20 mouse cellular contexts compared by ENCODE assay signal in the genomic region with DNA sequence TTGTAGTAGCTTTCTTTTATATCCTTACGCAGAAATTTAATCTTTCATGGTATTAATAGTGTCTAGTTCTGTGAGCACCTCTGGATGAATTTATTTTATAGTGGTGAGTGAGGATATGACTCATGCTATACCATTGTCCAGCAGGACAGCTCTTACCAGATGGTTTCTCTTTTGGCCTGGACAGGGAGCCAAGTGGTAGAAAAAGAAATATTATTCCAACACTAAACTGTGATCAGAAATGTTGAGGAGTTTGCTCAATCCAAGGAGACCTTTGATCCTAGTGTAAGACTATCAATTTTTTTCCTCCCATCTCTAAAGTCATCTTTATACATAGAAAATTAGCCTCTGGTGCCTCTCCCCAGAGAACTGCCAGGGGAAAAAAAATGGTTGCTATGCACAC.
DNase-seq lines count a peak whose midpoint lies in the region; TF ChIP-seq lines count a peak whose summit lies in the region.
"Had no signal": no experiment of that assay in that cellular context is flagged by ENCODE, and none has a peak within 500 bp of the region (broad histone marks: within the 10 kb centered on the region; RNA-seq: fewer than 3 reads in every experiment).

No protein-coding gene starts in this region.

- H3K4me3 ChIP-seq in myocyte: no peak overlapping the region
- H3K4me3 ChIP-seq: embryonic facial prominence, embryonic 10.5 days; embryonic facial prominence, embryonic 12.5 days; forebrain, embryonic 13.5 days; forebrain, embryonic 15.5 days had no signal

- H3K27me3 ChIP-seq in myocyte (ENCODE audit: control insufficient read depth, insufficient read depth, insufficient read length): no peaks in the 10 kb centered on the region
- H3K27me3 ChIP-seq: CH12.LX; embryonic facial prominence, embryonic 12.5 days; forebrain, embryonic 13.5 days; forebrain, embryonic 15.5 days had no signal

- TF ChIP-seq POLR2A in myocyte (IDR thresholded peaks at IDR 0.05; ENCODE audit: insufficient read length, low read depth): no peak

- H3ac ChIP-seq in myocyte (ENCODE audit: control insufficient read depth, insufficient read length): no peak overlapping the region

- peak; percentile 16 for DNase-seq in cerebellum, adult 9-10 months
- no peak for DNase-seq in cerebellum, postnatal 36 days
- DNase-seq in 416B (ENCODE audit: low read depth) (peak; percentile 34), NIH3T3 (ENCODE audit: low read depth) (peak; percentile 85)
- no peak for DNase-seq in adrenal gland, postnatal 14 days
- no peak for DNase-seq in adrenal gland, postnatal 25 days
- no peak for DNase-seq in layer of hippocampus, postnatal 14 days (ENCODE audit: low spot score in 2 of 2)
- DNase-seq: adrenal gland, adult 8-10 months; adrenal gland, postnatal 36 days; cerebellum, adult 11-12 months; cerebellum, adult 9-11 months; cerebellum, postnatal 14 days; forebrain, postnatal 0 days had no signal

- H3K79me2 ChIP-seq in myocyte (ENCODE audit: control insufficient read depth, insufficient read depth): no peaks in the 10 kb centered on the region

- no peaks in the 10 kb centered on the region for H3K36me3 ChIP-seq in myocyte (ENCODE audit: control insufficient read depth, insufficient read depth)
- H3K36me3 ChIP-seq: embryonic facial prominence, embryonic 10.5 days; embryonic facial prominence, embryonic 12.5 days; forebrain, embryonic 15.5 days; G1E had no signal

- no peak overlapping the region for H3K4me2 ChIP-seq in myocyte (ENCODE audit: low read depth)
- H3K4me2 ChIP-seq: embryonic facial prominence, embryonic 12.5 days; forebrain, embryonic 13.5 days; forebrain, embryonic 15.5 days had no signal

TF ChIP-seq in myocyte, 11 proteins besides CTCF, POLR2A, EP300 and RAD21:
- TF ChIP-seq CEBPB (IDR thresholded peaks at IDR 0.05; ENCODE audit: insufficient read depth, poor library complexity, severe bottlenecking) (peak; percentile 62; the same call in 1 of the 2 replicates), E2F4 (IDR thresholded peaks at IDR 0.05; ENCODE audit: insufficient read depth) (no peak)
TF ChIP-seq in myocyte: peak in this region for 1.

Comparison
In these comparisons a context has a peak if more than half of its experiments do, and no peak if none do; other contexts are left out.
1. DNase-seq: peak in cerebellum, adult 9-10 months (single experiment), 416B (single experiment) and NIH3T3 (single experiment); none in cerebellum, postnatal 36 days (0 of 2), adrenal gland, postnatal 14 days (single experiment), adrenal gland, postnatal 25 days (single experiment) and layer of hippocampus, postnatal 14 days (0 of 2).